Mouse (Mus musculus): ENCODE measurements at regions not wholly inside any gene's neighbourhood (a gene's known extent, or its start where the extent isn't known, plus 50 kb on each side); places are given as distances from the start of the nearest gene placed in this dataset.

GRCm38 (mm10) chr16:51842770-51843169 lies 188.3 kb upstream of the Cblb start:
- DNase-seq, result no peak
- WGBS, result 94% methylated on average over 3 of the region's 3 CpGs
- Histone ChIP-seq H3K4me3 (ENCODE audit: control insufficient read depth, insufficient read depth, low read length) (no peak overlapping the region), H3K27me3 (ENCODE audit: control insufficient read depth, insufficient read depth, low read length) (no peaks in the 10 kb centered on the region), H3K27ac (ENCODE audit: control insufficient read depth, insufficient read depth, low read length) (no peak overlapping the region), H3K36me3 (ENCODE audit: control insufficient read depth, insufficient read depth, low read length) (no peaks in the 10 kb centered on the region), H3K4me1 (replicated peaks; ENCODE audit: control insufficient read depth, insufficient read depth, low read length) (no peaks in the 10 kb centered on the region)
- TF ChIP-seq CTCF (IDR thresholded peaks at IDR 0.05; ENCODE audit: borderline replicate concordance, control insufficient read depth, extremely low read depth, insufficient read depth, low read length, poor library complexity) (no peak), POLR2A (IDR thresholded peaks at IDR 0.05; ENCODE audit: control insufficient read depth, extremely low read depth, insufficient read depth, low read length, poor library complexity) (no peak)

GRCm38 (mm10) chr16:51845539-51845938 lies 185.5 kb upstream of the Cblb start:
- Histone ChIP-seq H3K27me3 (ENCODE audit: control insufficient read depth, insufficient read depth, low read length) (no peaks in the 10 kb centered on the region), H3K36me3 (ENCODE audit: control insufficient read depth, insufficient read depth, low read length) (no peaks in the 10 kb centered on the region), H3K4me3 (ENCODE audit: control insufficient read depth, insufficient read depth, low read length) (no peak overlapping the region), H3K4me1 (replicated peaks; ENCODE audit: control insufficient read depth, insufficient read depth, low read length) (no peaks in the 10 kb centered on the region), H3K27ac (ENCODE audit: control insufficient read depth, insufficient read depth, low read length) (no peak overlapping the region)
- TF ChIP-seq CTCF (IDR thresholded peaks at IDR 0.05; ENCODE audit: borderline replicate concordance, control insufficient read depth, extremely low read depth, insufficient read depth, low read length, poor library complexity), result no peak
- no peak for TF ChIP-seq POLR2A (IDR thresholded peaks at IDR 0.05; ENCODE audit: control insufficient read depth, extremely low read depth, insufficient read depth, low read length, poor library complexity)
- DNase-seq, result no peak
- WGBS, result 83% methylated on average over 4 of the region's 4 CpGs

GRCm38 (mm10) chr16:51880711-51881110 lies 150.3 kb upstream of the Cblb start:
- no peak overlapping the region for H3K4me3 ChIP-seq (ENCODE audit: control insufficient read depth, insufficient read depth, low read length)
- no peaks in the 10 kb centered on the region for H3K4me1 ChIP-seq (replicated peaks; ENCODE audit: control insufficient read depth, insufficient read depth, low read length)
- no peak overlapping the region for H3K27ac ChIP-seq (ENCODE audit: control insufficient read depth, insufficient read depth, low read length)
- TF ChIP-seq CTCF (IDR thresholded peaks at IDR 0.05; ENCODE audit: borderline replicate concordance, control insufficient read depth, extremely low read depth, insufficient read depth, low read length, poor library complexity) (no peak), POLR2A (IDR thresholded peaks at IDR 0.05; ENCODE audit: control insufficient read depth, extremely low read depth, insufficient read depth, low read length, poor library complexity) (no peak)
- no peak for DNase-seq
- no peaks in the 10 kb centered on the region for H3K27me3 ChIP-seq (ENCODE audit: control insufficient read depth, insufficient read depth, low read length)
- 96% methylated on average over 4 of the region's 4 CpGs for WGBS
- no peaks in the 10 kb centered on the region for H3K36me3 ChIP-seq (ENCODE audit: control insufficient read depth, insufficient read depth, low read length)

GRCm38 (mm10) chr16:51881127-51881526 lies 149.9 kb upstream of the Cblb start:
- DNase-seq, result no peak
- Histone ChIP-seq H3K4me1 (replicated peaks; ENCODE audit: control insufficient read depth, insufficient read depth, low read length) (no peaks in the 10 kb centered on the region), H3K36me3 (ENCODE audit: control insufficient read depth, insufficient read depth, low read length) (no peaks in the 10 kb centered on the region), H3K27ac (ENCODE audit: control insufficient read depth, insufficient read depth, low read length) (no peak overlapping the region), H3K4me3 (ENCODE audit: control insufficient read depth, insufficient read depth, low read length) (no peak overlapping the region), H3K27me3 (ENCODE audit: control insufficient read depth, insufficient read depth, low read length) (no peaks in the 10 kb centered on the region)
- no peak for TF ChIP-seq POLR2A (IDR thresholded peaks at IDR 0.05; ENCODE audit: control insufficient read depth, extremely low read depth, insufficient read depth, low read length, poor library complexity)
- TF ChIP-seq CTCF (IDR thresholded peaks at IDR 0.05; ENCODE audit: borderline replicate concordance, control insufficient read depth, extremely low read depth, insufficient read depth, low read length, poor library complexity), result no peak
- WGBS, result 98% methylated on average over 2 of the region's 2 CpGs

- Histone ChIP-seq H3K36me3 (ENCODE audit: control insufficient read depth, insufficient read depth, low read length) (no peaks in the 10 kb centered on the region), H3K4me1 (replicated peaks; ENCODE audit: control insufficient read depth, insufficient read depth, low read length) (no peaks in the 10 kb centered on the region), H3K27me3 (ENCODE audit: control insufficient read depth, insufficient read depth, low read length) (no peaks in the 10 kb centered on the region), H3K27ac (ENCODE audit: control insufficient read depth, insufficient read depth, low read length) (no peak overlapping the region), H3K4me3 (ENCODE audit: control insufficient read depth, insufficient read depth, low read length) (no peak overlapping the region)
- 99% methylated on average over 2 of the region's 2 CpGs for WGBS
- TF ChIP-seq POLR2A (IDR thresholded peaks at IDR 0.05; ENCODE audit: control insufficient read depth, extremely low read depth, insufficient read depth, low read length, poor library complexity), result no peak
- no peak for TF ChIP-seq CTCF (IDR thresholded peaks at IDR 0.05; ENCODE audit: borderline replicate concordance, control insufficient read depth, extremely low read depth, insufficient read depth, low read length, poor library complexity)
- DNase-seq, result no peak
These were observed 147.2 kb upstream of the Cblb start for GRCm38 (mm10) chr16:51883813-51884212.

- Histone ChIP-seq H3K27me3 (ENCODE audit: control insufficient read depth, insufficient read depth, low read length) (no peaks in the 10 kb centered on the region), H3K4me3 (ENCODE audit: control insufficient read depth, insufficient read depth, low read length) (no peak overlapping the region), H3K27ac (ENCODE audit: control insufficient read depth, insufficient read depth, low read length) (no peak overlapping the region), H3K36me3 (ENCODE audit: control insufficient read depth, insufficient read depth, low read length) (no peaks in the 10 kb centered on the region), H3K4me1 (replicated peaks; ENCODE audit: control insufficient read depth, insufficient read depth, low read length) (no peaks in the 10 kb centered on the region)
- TF ChIP-seq POLR2A (IDR thresholded peaks at IDR 0.05; ENCODE audit: control insufficient read depth, extremely low read depth, insufficient read depth, low read length, poor library complexity) (no peak), CTCF (IDR thresholded peaks at IDR 0.05; ENCODE audit: borderline replicate concordance, control insufficient read depth, extremely low read depth, insufficient read depth, low read length, poor library complexity) (no peak)
- WGBS, result 98% methylated on average over 5 of the region's 5 CpGs
- DNase-seq, result no peak
These were observed 143.5 kb upstream of the Cblb start for GRCm38 (mm10) chr16:51887496-51887895.

GRCm38 (mm10) chr16:51905588-51905987 lies 125.4 kb upstream of the Cblb start:
- Histone ChIP-seq H3K4me1 (replicated peaks; ENCODE audit: control insufficient read depth, insufficient read depth, low read length) (no peaks in the 10 kb centered on the region), H3K27me3 (ENCODE audit: control insufficient read depth, insufficient read depth, low read length) (no peaks in the 10 kb centered on the region), H3K36me3 (ENCODE audit: control insufficient read depth, insufficient read depth, low read length) (no peaks in the 10 kb centered on the region), H3K4me3 (ENCODE audit: control insufficient read depth, insufficient read depth, low read length) (no peak overlapping the region), H3K27ac (ENCODE audit: control insufficient read depth, insufficient read depth, low read length) (no peak overlapping the region)
- 98% methylated on average over 2 of the region's 2 CpGs for WGBS
- TF ChIP-seq POLR2A (IDR thresholded peaks at IDR 0.05; ENCODE audit: control insufficient read depth, extremely low read depth, insufficient read depth, low read length, poor library complexity) (no peak), CTCF (IDR thresholded peaks at IDR 0.05; ENCODE audit: borderline replicate concordance, control insufficient read depth, extremely low read depth, insufficient read depth, low read length, poor library complexity) (no peak)
- no peak for DNase-seq

Measured in thymus, adult 2 months (tissue).